Mouse (Mus musculus) adrenal gland, adult 18-20 months (tissue): ENCODE results near the gene Neurod2. TPM values are rescaled to one million over a fixed set of nuclear protein-coding genes. Genes with fewer than 3 reads are reported as not detected.

Experiments used
- DNase-seq, 2 experiments: peaks; one replicate each; pipeline ENCODE4 v3.0.0; 2021 to 2022; ENCODE audit warnings: low spot score in 2 of 2
- long read RNA-seq, 2 experiments: library from polyadenylated mRNA; stranded (forward); transcript quantifications; one replicate each; pipeline ENCODE4 v2.0.0; 2021
- total RNA-seq, 2 experiments: library from RNA; stranded (reverse); gene quantifications; 1 replicate in 1 of 2; 2 replicates in 1 of 2; pipeline ENCODE4 v1.2.3; 2021

Gene Neurod2
- total RNA-seq: not detected
- long read RNA-seq, experiment 1: 0 reads
- long read RNA-seq, experiment 2: 0 reads

DNA sequence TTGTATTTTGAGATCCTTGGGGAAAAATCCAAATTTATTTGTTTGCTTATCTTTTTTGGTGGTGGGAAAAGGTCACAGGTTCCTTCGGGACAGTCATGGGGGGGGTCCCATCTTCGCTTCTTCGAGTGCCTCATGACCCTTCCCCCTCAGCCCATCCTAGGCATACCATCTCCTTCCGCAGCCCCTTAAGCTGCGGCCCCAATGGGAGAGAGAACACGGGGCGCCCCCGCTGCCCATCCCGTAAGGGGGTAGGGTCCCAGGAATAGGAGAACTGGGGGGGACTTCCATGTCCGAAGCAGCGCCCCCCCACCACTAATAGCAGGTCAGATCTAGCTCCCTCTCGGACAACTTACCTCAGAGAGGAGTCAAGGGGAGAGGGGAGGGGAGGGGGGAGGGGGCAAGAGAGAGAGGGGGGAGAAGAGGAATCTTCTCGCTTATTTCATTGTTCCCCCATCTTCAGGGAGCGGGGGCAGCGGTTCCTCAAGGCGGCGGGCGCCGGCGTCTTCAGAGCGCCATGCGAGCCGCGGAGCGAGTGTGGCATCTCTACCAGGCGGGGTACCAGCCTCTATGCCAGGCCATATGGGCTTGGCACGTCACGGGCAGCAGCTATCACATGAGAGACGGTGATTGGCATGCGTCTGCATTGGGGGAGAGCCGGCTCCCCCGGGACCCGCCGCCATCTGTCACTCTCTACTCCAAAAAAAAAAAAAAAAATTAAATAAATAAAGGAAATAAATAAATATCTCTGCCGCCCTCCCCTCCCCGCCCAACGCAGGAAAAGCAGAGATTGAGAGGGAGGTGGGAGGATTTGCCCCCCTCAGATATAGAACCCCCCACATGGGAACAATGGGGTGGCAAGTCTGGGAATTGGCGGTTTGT is at the start of gene Neurod2:
Neurod2 (minus strand) TSS at position 568 of the 879 bp plus-strand sequence.
- DNase-seq: no peak

DNA sequence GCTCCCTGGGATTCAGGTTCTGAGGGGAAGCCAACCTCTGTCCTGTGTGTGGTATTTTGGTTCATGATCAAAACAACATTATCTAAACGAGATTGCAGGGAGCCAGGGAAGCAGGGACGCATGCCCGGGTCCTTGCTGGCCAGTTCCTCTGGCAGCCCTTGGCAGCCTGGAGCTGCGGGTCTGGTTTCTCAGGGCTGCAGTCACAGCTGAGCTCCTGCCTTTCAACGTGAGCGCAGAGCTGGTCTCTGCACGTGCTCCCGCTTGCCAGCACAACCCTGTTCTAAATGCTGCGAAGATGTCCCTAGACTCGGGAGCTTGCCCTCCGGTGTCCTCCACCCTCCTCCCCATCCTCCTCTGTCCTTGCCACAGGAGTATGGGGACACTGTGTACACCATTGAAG is 48.3 kb upstream of the Neurod2 start:
- no peak for DNase-seq

DNA sequence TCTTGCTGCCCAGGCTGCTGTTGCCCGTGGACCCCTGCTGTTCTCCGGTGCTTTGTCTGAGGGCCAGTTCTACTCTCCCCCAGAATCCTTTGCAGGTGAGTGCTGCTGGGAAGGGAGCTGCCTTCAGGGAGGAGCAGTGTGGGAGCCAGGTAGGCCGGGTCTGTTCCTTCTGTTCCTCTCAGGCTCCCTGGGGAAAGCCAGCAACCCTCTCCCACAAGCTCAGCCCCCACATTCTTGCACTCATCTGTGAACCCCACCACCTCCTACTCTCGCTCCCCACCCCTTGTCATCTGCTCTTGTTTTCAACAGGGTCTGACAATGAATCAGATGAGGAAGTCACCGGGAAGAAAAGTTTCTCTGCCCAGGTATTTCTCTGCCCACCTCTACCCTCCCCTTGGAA is 47.3 kb upstream of the Neurod2 start:
- DNase-seq: no peak

DNA sequence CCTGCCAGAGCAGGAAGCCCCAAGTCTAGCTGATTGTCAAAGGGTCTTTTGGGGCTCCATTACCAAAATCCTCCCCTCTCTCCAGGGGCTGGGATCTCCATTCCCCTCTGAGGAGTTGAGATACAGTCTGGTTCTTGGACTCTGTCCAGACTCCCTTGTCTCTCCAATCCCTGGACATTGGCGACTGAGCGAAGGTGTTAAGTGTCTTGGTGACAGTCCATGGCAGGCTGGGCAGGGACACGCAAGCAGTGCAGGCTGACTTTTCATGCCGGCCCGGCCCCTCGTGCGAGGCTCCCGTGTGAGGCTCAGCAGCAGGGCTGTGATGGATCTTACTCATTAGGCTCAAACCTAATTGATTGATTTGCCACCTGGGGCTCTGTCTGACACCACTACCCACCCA is 44.8 kb upstream of the Neurod2 start:
- DNase-seq: no peak

DNA sequence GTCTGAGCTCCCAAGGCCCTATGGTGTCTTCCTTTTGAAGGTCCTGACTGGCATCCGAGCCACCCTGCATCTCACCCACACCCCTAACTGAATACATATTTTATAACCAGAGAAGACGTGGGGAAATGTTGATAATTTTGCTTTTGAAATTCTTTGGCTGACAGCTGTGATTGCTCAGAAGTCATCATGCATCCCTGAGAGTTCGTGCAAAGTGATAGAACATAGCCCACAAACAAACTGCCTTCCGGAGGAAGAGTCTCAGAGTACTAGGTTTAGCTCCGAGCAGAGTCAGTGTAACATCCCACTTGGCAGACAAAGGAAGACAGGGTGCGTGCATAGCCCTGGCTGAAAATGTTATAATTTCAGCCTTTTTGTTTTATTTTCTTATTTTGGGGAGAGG is 43.8 kb upstream of the Neurod2 start:
- no peak for DNase-seq

DNA sequence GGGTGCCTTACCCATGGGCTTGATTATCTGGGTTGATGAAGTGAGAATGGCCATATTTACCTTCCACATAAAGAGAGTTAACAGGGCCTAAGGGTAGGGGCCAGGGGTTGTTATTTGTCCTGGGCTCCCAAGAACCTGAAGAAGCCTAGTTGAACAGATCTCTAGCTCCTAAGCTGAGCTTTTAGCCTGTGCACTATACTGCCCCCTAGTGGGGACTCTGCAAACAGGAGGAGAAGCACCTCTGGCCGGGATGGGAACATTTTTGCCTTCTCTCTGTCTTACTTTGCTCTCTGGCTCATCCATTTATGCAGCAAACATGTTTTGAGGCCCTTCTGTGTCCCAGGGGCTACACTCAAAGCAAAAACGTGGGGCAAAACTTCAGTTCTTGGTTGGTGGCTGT is 43.0 kb upstream of the Neurod2 start:
- peak; percentile 52 to 57 for DNase-seq

DNA sequence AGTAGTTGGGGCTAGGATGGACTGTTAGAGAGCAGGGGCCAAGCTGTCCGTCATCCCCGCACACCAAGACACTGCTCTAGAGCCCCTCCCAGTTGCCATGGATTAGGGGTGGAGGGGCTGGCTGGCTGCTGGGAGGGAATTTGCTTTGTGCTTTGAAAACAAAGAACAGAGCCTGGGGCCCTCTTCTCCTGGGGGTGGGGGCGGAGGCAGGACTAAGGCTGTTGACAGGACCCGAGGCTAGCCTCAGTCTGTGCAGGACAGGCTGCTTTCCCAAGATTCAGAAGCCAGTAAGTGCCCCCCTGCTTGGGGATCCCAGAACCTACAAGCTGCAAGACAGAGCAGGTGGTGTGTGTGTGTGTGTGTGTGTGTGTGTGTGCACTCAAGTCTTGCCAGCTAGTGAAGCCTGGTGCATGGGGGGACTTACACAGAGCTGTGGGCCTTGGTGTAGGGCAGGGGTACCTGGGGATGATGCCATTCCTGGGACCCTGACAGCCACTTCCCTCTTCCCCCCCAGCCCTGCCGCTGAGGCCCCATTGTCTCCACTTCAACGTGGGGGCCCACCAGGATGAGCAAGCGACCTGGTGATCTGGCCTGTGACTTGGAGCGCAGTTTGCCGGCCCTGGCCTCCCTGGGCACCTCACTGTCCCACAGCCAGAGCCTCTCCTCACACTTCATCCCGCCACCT is 42.2 kb upstream of the Neurod2 start:
- no peak for DNase-seq

DNA sequence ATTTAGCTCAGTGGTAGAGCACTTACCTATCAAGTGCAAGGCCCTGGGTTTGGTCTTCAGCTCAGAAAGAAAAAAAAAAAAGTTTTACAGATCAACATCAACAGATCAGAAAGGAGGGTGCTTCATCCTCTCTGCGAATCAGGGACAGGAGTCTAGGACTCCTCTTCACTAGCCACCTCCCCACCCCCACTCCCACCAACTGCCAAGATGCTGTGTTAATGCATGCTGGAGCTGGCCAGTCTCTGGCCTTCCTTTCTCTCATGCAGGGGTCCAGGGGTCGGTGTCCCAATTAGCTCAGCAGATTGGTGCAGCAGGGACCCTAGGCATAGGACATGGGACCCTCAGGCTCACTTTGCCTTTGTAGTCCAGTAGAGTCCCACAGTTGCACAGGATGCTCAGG is 41.1 kb upstream of the Neurod2 start:
- DNase-seq: no peak

DNA sequence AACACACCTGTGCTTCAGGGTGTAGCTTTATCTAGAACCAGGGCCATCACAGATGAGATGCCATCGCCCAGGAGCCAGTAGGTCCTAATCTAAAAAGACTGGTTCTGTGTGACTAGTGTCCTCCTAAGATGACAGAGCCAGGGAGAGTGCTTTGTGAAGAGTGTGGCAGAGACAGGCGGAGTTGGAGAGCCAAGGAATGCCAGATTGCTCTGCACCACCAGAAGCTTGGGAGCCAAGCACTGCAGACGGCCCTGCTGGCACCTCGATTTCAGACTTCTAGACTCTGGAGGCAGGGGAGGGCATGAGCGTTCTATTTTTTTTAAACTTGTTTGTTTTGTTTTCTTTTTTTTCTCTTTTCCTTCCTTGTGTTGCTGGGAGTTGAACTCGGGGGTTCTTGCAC is 39.9 kb upstream of the Neurod2 start:
- no peak for DNase-seq

DNA sequence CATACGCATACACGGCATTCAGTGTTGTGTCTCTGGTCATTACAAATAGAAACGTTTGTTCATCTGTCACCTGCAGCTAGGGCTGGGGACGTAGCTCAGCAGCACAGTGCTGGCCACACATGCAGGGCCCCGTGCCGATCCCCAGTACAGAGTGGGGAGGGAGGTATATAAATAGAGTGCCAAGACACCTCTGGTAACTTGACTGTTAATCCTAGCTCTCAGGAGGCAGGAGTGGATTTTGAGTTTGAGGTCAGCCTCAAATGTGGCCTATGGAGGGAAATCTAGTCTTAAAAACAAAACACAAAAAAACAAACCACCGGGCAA is 38.4 kb upstream of the Neurod2 start:
- no peak for DNase-seq

DNA sequence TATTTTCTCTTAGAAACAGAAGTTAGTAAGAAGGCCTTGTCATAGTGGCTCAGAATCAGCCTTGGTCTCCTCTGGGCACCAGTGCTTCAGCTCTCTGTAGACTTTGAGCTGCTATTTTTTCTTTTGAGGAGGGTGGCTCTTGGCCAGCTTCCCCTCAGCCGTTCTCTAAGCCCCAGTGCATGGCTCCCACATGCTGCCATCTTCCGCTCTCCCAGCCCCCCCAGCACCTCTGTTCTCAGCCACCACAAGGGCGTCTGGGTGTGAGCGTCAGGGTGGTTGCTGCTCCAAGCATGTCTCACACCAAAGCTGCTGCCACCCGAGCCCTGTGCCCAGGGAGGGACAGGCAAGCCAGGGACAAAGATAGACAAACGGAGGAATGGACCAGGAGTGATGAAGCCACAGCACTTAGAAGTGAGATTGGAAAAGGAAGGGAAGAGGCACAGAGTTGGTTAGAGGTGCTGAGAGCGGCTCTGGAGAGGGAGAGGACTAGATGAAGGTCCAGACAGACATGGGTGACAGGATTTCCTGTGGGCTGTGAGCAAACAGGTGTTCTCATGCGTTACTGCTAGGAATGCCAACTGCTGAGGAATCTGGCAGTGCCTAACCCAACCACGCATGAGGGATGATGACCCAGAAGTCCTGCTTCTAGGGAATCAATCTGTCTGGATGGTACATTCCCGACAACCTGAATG is 37.9 kb upstream of the Neurod2 start:
- no peak for DNase-seq

DNA sequence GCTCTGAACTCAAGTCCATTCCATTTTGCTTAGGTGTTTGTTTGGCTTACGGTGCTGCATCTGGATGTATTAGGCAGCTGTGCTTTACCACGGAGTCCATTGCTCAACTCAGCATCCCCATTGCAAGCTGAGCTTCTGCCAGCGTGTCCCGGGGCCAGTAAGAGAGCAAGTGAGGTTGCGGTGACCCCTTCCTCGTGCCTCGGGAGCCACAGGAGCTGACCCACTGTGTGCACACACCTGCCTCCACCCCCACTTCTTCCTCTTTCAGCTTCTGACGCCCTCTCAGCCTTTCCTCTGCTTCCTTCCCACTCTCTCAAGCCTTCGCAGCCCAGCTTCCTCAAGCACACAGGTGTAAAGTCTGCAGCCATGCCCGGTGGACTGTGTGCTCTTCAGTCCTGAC is 36.8 kb upstream of the Neurod2 start:
- DNase-seq: no peak

DNA sequence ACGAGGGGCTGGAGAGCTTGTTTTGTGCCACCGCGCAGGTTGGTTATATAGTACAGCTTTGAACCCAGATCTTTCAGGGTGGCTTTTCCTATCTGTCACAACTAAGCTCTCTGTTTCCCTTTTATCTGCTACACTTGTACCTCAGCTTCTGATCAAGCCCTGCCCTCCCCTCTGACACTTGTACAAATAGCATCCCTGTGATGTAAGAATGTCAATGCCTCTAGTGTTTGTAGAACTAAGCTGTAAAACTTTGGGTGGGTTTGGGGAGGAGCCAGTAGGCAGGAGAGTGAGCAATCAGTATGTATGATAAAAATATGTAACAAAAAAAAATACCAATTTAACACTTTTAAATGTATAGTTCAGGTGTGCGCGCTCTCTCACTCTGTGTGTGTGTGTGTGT is 35.0 kb upstream of the Neurod2 start:
- no peak for DNase-seq

DNA sequence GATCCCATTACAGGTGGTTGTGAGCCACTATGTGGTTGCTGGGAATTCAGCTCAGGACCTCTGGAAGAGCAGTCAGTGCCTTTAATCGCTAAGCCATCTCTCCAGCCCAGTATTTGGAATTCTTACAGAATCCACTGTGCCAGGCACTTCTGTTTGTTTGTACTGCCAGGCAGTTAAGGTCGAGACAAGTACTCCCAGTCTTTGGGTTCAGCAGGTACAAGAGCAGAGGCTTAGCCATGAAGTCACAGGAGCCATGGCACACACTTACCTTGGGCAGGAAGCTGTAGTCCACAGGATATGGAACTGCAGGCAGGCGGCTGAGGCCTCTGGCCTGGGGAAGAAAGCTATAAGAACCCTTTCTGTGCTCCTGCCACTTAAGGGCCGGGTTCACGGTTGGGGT is 34.4 kb upstream of the Neurod2 start:
- no peak for DNase-seq

DNA sequence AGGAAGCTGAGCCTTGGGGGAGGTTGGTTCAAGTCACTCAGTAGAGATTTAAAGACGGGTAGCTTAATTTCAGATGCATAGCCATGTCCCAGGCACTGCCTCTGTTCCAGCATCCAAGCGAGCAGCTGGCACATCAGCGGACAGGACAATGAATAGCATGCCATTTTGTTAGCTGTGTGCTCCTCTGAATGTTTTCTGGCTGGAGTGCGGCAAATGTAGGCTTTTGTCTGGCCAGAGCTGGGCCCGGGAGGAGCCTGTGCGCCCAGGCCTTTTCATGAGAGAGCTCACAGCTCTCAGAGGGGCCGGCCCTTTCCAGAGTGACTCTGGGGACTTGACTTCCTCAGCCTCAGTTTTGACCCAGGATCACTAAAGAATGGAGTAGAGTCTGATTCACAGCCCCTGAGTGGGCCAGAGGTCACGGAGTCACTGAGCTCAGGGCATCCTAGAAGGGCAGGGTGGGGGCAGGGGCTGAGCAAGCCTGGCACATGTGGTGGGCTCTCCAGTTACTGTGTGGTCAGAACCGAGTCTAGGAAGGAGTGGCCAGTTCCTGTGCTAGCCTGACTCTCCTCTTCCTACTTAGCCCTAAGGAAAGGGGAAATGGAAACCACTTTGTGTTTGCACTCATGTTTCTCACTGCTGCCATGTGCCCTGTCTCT is 31.5 kb upstream of the Neurod2 start:
- DNase-seq: no peak

DNA sequence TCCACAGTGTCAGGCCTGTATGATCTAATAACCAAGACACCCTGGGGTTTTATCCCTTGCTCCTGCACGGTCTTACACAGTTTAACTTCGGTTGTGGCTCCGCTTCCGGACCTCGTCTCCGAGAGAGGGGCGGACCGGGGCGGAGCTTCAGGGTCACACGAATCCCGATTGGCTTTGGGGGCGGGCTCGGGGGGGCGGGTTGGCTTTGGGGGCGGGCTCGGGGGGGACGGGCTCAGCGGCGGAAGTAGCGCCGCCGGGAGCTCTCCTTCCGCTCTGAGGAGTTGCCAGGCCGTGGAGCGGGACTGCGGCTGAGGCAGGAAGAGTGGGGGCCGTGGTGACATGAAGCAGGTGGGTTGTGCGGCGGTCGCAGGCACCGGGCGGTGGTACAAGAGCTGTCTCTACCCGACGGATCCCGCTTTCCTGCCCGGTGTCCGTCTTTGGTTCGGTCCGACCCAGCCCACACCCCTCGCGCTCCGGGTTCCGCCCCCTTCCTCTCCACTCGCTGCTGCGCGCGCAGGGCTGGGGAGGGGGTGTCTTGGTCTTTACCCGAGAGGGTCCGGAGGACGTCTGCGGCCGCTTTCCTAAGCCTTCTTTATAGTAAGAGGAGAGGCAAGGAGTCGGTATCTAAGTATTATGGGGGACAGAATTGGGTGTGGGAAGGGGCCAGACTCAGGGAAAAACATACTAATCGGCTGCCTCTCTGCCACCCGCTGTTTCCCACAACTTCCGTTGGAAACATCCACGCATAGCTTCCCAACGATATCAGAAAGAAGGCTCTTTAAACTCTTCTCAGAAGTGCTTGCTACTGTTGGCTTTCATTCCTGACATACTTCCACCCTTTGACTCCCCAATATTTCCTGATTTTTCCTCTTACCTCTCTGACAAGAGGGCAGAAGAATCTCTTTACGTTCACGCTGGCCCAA is 29.0 kb upstream of the Neurod2 start, which contains the start of gene Stard3:
Stard3 (plus strand) TSS at position 208 of the 923 bp plus-strand sequence.
- peak; percentile 79 to 83 for DNase-seq

DNA sequence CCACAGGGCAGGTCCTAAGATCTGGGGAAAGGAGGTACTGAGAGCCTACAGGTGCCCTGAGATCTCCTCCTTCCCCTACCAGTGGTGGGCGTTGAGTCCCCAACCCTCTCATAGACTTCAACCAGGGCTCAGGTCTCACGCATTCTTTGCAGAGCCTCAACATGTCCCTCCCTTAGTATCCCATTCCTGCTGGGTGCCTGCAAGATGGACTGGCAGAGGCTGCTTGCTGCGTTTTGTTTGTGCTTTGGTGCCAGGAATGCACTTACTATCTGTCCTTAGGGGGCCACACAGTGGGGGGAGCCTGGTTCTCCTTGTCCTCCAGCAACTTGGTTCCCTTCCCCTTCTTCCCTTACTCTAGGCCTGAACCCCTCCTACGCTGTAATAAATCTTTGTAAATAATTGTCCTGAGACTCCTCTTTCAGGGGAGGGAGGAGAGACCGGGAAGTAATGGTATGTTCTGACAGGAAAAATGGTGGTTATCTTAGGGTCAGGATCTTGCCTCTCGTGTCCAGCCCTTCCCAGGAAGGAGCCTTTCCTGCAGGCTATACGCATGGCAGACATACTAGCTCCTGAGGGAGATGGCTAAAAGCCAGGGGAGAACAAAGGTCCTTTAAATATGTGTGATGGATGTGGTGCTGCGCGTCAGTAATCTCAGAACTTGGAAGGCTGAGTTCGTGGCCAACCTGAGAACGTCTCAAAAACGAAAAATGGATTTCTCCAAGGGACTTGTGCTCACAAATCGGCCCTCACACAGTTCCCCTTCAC is 28.1 kb upstream of the Neurod2 start:
- no peak for DNase-seq

DNA sequence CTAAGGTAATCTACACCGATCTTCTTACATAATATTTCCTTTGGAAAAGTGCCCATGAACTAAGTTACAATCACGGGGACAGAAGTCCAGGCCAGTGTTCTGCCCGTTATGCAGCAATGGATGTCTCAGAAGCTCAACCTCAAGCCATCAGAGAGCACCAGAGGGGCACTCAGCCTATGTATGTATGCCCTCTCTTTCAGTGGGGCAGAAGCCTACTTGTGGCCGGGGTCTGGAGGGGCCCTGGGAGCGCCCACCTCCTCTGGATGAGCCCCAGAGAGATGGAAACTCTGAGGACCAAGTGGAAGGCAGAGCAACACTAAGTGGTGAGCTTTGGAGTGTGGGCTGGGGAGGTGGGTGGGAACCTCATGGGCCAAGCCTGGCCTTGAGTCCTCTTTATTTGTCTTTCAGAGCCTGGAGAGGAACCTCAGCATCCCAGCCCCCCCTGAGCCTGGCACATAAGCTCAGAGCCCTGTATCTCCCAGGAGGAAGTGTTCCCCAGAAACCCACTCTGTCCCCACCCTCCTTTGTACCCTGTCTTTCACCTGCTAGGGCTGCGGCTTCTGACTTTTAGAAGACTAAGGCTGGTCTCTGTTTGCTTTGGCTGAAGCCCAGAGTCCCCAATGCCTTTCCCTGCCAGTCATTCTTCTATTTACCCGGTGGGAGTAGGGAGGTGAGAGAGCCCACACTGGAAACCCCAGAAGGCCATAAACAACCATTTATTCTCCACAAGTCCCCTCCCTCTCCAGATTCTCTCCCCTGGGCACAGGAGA is 27.4 kb upstream of the Neurod2 start:
- no peak for DNase-seq
